Mouse (Mus musculus) ES-CJ7 (cell line): ENCODE results near the gene Kcnmb4.

Experiments used
- DNase-seq: peaks from one replicate; pipeline ENCODE4 v3.0.0; 2011; ENCODE audit warnings: low read depth, low spot score

Kcnmb4 gene

GRCm38 (mm10) chr10:116473759-116474549 is at the start of gene Kcnmb4:
Gene Kcnmb4 (minus strand): TSS chr10:116473878.
- DNase-seq, result peak; percentile 42

DNA sequence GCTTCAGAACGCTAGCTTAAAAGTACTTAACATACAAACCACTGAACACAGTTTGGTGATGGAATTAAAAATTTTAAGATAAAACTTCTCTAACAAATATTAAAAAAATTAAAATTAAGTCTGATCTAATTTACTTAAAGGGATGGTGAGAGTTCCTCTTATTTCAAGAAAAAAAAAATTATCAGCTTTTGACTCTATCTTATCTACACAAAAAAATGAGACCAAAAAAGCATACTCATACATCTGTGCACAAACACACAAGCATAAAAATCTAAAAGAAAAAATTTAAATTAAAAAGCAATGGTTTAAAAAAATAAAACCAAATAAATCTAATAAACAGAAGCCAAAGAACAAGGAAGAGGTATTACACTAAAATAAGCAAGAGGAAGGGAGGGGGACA is 45.9 kb upstream of the Kcnmb4 start:
- no peak for DNase-seq

- DNase-seq, result no peak
Observed at GRCm38 (mm10) chr10:116515590-116515989, 41.9 kb upstream of the Kcnmb4 start.

DNA sequence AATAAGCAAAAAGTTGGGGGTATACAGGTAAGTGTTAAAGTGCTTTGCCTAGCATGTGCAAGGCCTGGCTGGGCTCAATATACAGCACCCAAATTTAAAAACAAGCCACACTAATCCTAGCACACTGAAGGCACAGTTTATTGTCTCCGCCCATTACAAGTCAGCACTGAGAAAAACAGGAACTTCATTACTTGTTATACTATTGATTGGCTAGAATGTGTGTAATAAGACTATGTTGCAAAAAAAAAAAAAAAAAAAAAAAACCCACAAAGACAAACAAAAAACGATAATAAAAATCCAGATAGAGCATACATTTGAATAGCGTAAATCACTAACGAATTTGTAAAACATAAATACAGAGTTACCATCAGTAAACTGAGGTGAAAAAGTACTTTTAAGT is 41.5 kb upstream of the Kcnmb4 start:
- no peak for DNase-seq

- peak; percentile 48 for DNase-seq
Observed at GRCm38 (mm10) chr10:116513254-116513635, 39.6 kb upstream of the Kcnmb4 start.

DNA sequence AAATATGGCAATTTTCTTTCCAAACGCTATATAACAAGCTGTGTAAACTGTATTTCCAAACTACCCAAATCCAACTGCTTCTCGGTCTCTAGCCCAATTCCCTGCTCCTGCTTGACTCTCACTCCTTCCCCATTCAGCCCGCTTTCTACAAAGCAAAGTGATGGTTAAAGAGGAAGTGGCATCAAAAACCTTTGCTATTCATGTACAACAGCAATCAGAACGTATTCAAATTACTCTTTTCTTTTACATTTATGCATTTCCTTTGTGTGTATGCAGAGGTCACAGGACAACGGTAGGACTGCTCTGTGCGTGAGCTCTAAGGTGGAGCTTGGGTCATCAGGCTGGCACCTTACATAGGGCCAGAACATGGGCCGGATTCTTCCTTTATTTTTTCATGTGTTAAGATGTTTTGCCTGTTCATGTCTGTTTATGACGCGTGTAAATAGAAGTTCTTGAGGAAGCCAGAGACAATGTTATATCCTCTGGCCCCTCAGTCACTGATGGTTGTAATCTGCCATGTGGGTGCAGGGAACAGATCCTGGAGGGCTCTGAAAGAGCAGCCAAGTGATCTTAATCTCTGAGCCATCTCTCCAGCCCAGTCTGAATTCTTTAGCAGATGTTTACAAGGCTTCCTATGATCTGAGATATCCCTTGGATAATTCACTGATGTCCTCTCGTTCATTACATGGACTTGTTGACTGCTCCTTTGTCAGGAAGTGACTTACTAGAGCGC is 39.0 kb upstream of the Kcnmb4 start:
- peak; percentile 70 for DNase-seq

DNA sequence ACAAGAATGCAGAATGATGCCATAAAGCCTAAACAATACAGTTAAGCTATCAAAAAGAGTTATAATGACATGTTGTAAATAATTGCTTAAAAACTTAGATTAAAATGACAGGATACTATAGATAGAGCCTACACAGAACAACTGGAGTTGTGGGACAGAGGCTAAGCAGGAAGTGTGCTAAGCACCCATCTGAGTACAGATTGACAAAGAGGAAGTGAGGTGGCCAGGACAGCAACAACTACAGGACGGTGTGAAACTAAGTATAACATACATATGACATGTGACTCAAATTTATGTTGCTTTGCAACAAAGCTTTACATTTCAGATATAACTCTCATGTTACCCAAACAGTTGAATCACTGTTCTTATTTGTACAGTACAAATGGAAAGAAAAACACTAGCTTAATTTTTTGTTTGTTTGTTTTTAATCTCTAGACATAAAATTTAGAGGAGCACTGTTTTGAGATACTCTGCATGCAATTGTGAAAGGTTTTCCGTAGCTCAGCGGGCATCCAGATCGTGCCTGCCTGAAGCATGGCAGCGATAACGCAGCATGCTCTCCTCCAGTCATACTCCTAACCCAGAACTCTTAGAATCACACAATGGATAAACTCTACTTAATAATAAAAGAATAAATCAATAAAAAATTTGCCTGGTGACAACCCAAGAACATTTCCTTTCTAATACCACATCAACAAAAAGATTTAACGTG is 31.8 kb upstream of the Kcnmb4 start:
- DNase-seq, result no peak

- no peak for DNase-seq
Observed at GRCm38 (mm10) chr10:116492768-116493167, 19.1 kb upstream of the Kcnmb4 start.

GRCm38 (mm10) chr10:116486895-116487747 is 13.4 kb upstream of the Kcnmb4 start:
- DNase-seq, result no peak

DNA sequence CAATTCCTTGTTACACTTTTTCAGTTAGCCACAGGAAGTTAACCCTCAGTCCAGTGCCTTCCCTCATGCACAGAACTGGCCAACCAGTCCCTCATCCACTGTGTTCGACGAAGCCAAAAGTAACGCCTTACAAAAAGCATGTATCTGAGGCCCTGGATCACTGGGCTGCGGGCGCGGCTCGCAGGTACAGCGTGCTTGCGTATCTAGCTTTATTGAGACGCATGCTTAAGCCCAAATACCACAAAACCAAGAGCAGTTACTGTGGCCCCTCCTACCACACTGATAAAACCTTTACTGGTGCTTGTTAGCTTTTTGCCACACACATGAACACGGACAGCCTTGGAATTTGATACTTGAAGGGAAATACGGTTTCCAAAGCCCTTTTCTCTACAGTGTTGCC is 8.2 kb upstream of the Kcnmb4 start:
- no peak for DNase-seq

GRCm38 (mm10) chr10:116480988-116481387 is 7.3 kb upstream of the Kcnmb4 start:
- no peak for DNase-seq

- no peak for DNase-seq
Observed at GRCm38 (mm10) chr10:116476559-116476958, 2.9 kb upstream of the Kcnmb4 start.

- DNase-seq, result no peak
Observed at GRCm38 (mm10) chr10:116475725-116476124, 2.0 kb upstream of the Kcnmb4 start.

DNA sequence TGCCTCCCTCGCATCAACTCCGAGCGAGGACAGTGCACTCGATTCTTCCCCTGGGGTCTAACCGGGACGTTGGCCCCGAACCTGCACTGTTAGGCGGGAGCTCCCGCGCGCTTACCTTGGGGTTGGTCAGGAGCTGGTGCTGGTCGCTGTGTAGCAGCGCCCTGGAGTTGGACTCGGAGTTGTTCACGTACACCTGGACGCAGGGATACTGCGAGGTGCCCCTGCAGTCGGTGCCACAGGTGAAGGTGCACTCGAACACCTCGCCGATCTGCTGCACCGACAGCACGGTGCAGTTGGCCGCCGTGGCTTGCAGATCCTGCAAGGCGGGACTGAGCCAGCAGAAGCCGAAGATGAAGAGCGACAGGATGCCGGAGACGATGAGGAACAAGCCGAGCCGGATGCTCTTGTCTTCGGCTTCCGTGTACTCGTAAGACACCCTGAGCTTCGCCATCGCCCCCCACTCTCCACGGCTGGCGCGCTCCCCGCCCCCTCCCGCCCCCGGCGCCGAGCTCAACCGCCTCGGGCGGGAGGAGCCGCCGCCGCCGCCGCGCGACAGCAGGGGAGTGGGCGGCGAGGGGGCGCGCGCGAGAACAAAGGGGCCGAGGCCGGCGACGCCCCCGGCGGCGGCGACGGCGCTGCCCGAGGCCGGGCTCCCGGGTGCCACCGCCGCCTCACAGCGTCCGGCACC is 463 bp downstream of the Kcnmb4 start:
- DNase-seq, result peak; percentile 55

DNA sequence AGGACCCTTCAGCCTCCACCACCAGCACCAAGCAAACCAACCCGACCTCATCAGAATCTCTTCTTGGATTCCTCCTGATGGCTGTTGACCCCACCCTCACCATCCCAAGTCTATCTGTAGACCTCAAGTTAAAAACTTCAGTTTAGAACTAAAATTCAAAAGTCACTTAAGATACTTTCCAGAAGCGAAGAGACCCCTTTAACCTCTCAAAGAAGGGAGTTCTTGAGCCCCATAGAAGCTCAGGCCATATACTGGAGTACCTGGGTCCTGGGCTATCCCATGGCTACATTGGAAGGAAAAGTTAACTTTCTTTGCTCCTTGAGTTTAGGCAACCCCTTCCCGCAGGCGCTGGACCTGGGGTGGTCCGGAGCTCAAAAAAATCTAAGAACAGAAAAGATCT is 1.1 kb downstream of the Kcnmb4 start:
- DNase-seq, result no peak

- DNase-seq, result no peak
Observed at GRCm38 (mm10) chr10:116470306-116470925, 3.3 kb downstream of the Kcnmb4 start.

- DNase-seq, result no peak
Observed at GRCm38 (mm10) chr10:116468094-116468493, 5.6 kb downstream of the Kcnmb4 start.

GRCm38 (mm10) chr10:116463753-116464345 is 9.8 kb downstream of the Kcnmb4 start:
- DNase-seq, result peak; percentile 64

- DNase-seq, result no peak
Observed at GRCm38 (mm10) chr10:116461443-116461842, 12.2 kb downstream of the Kcnmb4 start.

- DNase-seq, result no peak
Observed at GRCm38 (mm10) chr10:116458786-116459185, 14.9 kb downstream of the Kcnmb4 start.
